Mouse (Mus musculus) cerebellum, adult 18-20 months (tissue): ENCODE data around the gene Dlx1.

Experiments used
- DNase-seq, 2 experiments: peaks; one replicate each; pipeline ENCODE4 v3.0.0; 2021

Gene Dlx1

DNA sequence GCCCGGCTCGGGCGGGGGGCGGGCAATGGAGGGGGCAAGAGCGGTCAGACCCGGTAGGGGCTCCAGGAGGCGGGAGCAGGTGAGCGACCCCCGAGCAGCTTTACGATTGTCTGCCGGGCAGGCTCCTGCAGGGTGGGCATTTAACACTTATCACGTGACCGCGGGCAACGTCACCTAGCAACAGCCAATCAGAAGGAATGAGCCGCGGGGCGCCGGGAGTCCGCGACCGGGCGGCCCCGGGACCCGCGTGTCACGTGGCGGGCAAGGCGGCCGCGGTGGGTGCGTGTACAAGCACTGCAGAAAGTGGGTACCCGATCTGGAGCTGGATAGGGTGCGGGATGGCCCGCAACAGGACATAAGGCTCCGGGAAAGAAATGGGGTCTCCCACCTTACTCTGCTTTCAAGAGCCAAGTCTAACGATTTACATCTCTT, 18.7 kb downstream of the Dlx1 start, which contains the start of gene Dlx2:
Gene Dlx2 (minus strand): TSS at position 115 of the 432 bp plus-strand sequence.
- DNase-seq: peak in 1 of 2 experiments; percentile 12

DNA sequence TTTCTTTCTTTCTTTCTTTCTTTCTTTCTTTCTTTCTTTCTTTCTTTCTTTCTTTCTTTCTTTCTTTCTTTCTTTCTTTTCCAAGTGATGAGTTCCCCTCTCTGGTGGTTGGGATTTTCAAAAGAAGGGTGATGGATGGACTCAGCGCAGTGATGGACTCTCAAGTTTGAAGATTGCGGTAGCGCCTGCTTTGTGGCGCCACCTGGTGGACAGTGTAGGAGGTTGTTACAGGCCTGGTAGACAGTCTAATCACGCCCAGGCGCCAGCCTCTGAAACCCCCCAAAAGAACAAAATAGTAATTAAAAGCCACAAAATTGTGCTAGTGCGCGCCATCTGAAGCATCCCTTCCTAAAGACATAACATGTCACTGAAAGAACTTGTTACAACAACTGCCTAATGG, 19.9 kb downstream of the Dlx1 start:
- peak; percentile 45 to 57 for DNase-seq

DNA sequence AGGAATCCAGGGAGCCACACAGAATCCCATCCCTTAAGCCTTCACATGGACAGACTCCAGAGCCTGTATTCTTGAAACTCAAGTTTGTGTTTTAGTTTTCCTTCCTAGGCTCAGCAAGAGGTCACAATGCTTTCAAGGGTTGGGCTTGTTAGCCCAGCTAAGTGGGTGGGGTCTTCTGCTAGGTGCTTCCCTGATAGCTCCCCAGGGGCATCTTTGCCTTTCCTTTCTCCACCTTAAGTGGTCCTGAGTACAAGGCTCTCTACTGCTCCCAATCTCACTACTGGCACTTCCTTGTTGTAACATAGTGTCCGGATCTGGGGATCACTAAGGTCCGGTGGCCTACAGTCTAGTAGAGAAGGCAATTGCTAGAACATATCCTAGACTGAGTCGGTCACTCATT, 22.4 kb downstream of the Dlx1 start:
- DNase-seq: no peak

DNA sequence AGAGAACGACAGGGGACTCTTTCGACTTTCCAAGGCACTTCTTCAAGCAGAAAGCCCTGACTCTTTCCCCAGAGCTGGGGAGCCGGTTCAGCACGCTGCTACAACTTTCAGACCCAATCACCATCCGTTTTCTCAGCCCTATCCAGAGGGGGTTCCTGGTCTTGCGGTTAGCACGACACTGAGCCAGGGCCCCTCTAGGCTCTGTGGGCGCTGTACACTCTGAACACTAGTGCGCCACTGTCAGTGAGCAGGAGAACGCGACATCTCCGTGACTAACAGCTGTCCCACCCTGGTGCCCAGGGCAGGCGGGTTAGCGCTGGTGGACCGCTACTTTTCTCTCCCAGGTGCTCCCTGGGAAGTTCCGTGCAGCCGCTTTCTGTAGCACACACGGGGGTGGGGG, 23.8 kb downstream of the Dlx1 start:
- no peak for DNase-seq

DNA sequence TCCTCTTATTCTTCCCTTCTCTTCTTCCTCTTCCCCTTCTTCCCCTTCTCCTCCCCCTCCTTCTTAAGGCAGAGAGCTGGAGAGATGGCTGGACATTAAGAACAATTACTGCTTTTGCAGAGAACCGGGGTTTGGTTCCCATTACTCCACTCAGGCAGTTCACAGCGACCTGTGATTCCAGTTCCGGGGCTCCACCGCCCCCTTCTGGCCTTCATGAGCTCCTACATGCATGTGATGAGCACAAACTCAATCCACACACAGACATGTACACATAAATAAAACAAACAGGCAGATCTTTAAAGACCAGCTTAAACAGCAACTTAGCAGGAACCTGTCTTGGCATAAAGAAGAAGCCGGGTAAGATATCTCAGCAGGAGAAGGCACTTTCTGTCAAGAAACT, 28.2 kb downstream of the Dlx1 start:
- no peak for DNase-seq

DNA sequence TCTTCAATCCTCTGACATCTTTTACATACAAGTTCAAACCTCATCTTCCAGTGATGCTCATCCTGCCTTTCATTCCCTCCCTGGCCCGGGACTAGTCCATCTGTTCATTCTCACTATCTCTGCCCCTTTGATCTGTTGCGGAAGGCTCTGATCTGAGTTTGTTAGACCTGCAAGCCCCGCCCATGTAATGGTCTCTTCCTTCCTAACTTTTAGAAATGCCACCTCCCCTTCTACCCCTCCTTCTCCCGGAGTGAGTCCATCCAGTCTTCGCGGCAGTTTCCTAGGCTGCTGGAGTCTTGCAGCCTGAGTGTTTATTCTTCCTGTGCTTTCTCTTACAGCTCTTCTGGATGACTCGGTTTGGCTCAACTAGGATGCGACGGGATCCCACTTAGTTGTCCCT, 38.6 kb downstream of the Dlx1 start:
- no peak for DNase-seq

DNA sequence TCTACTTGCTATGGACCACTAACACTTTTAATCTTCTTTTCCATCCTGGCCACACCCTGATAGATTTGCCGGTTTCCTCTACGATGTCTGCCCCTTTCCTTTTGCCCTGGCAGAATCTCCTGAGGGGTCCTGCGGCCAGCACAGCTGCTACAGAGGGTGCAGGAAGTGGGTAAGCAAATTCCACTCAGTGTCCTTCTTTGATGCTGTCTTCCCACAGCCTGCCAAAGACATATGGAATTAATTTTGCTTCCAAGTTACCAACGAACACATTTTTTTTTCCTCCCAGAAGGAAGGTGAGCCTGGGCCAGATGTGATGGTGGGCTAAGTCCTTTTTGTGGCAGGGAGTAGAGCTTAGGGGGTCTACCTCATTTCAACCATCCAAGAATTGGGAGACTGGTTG, 45.8 kb downstream of the Dlx1 start:
- no peak for DNase-seq

DNA sequence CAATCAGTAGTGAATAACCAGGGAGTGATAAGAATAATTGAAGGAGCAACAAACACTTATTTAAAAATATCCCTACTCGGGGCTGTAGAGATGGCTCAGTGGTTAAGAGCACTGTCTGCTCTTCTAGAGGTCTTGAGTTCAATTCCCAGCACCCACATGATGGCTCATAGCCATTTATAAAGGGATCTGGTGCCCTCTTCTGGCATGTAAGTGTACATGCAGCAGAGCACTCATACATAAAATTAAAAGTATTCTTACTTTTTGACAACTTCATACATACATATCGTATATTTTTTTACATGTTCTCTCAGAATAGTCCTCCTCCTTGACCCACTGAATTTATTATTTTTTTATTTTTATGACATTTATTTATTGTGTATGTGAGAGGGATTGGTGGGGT, 49.1 kb downstream of the Dlx1 start:
- no peak for DNase-seq

DNA sequence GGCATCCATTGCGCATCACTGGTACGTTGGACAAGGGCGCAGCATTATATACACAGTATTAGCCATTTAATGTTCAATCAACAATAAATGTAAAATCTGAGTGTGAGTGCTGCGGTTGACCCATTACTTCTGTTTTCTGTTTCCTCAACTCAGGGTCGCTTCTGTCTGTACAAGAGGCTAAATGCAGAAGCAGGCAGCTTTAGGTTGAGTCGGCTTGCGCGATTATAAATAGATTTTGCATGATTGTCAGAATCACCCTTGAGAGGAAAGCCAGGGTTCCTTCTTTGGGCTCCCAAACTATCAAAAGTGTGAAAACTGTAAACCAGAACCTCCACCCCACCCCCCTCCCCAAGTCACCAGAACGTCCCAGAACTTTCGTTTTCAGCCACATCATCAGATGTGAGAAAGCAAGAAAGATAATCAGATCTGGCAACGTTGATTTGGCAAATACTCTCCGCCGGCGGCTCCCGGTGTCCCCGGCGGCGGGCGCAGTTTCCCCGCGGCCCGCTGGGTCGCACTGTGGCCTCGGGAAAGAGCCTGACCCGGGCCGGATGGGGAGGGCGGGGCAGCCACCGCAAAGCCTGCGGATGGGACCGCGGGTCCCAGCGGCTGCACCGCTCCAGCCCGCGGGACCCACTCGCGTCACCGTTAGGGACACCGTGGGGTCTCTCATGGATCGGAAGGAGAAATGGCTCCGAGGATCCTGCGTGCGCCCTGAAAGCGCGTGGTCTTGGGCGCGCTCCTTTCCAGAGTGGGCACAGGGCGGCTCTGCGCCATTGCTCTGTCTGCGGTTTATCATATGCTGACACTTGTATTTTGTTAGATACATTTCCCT, 52.9 kb downstream of the Dlx1 start:
- peak; percentile 9 to 15 for DNase-seq

DNA sequence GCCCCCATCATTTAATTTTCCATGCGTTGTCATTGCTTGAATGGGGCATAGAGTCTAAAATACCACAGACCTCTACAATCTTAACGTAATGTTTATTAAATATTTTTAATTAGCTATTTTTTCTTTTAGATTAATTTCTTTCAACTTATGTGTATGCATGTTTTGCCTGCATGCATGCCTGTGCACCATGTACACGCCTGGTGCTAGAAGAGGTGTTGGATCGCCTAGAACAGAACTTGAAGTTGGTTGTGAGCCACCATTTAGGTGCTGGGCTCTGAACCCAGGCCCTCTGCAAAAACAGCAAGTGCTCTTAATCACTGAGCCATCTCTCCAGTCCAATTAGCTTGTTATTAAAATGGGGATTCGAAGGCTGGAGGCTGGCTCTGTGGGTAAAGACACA, 53.6 kb downstream of the Dlx1 start:
- no peak for DNase-seq
